Mouse (Mus musculus) left cerebral cortex, postnatal 14 days (tissue): Measurements from ENCODE around the gene Map7d1. TPM values are rescaled to one million over a fixed set of nuclear protein-coding genes. Genes with fewer than 3 reads are reported as not detected.

ENCODE experiments used
- total RNA-seq, 2 experiments: library from RNA; stranded (reverse); gene quantifications; 2 replicates each; pipeline ENCODE4 v1.2.3; 2021

Map7d1 gene
- total RNA-seq, 2 experiments from 2014 or later, result 241 to 264 TPM

Other genes starting within 250 kb of the Map7d1 start
- gene Csf3r, start 231.8 kb downstream of the Map7d1 start, total RNA-seq, result 1 to 10 TPM; 3.3 to 3.7 TPM
- 10 to 100 TPM; 40.7 to 48.7 TPM for gene Mrps15, start 209.4 kb downstream of the Map7d1 start, total RNA-seq
- gene Oscp1, start 197.8 kb downstream of the Map7d1 start, total RNA-seq, result 10 to 100 TPM; 49.7 to 55.3 TPM
- gene Lsm10, start 159.7 kb downstream of the Map7d1 start, total RNA-seq, result 10 to 100 TPM; 14.7 to 15.4 TPM
- 10 to 100 TPM; 26.5 to 28.8 TPM for gene Stk40, start 152.4 kb downstream of the Map7d1 start, total RNA-seq
- 1 to 10 TPM; 6.5 to 7.0 TPM for gene Eva1b, start 108.6 kb downstream of the Map7d1 start, total RNA-seq
- 1 to 10 TPM in 1 of 2 experiments, under 1 TPM in 1; 0.79 to 1.0 TPM for gene Sh3d21, start 92.9 kb downstream of the Map7d1 start, total RNA-seq
- gene Thrap3, start 53.6 kb downstream of the Map7d1 start, total RNA-seq, result 100 to 1,000 TPM; 129 to 147 TPM
- gene Trappc3, start 6.0 kb upstream of the Map7d1 start, total RNA-seq, result 10 to 100 TPM; 82.0 to 85.4 TPM
- gene Col8a2, start 30.4 kb upstream of the Map7d1 start, total RNA-seq, result 1 to 10 TPM; 2.9 to 3.4 TPM
- 10 to 100 TPM; 25.3 to 26.8 TPM for gene Adprhl2, start 65.4 kb upstream of the Map7d1 start, total RNA-seq
- 1 to 10 TPM; 1.9 to 2.5 TPM for gene Tekt2, start 69.3 kb upstream of the Map7d1 start, total RNA-seq
- gene Ago3, start 173.2 kb upstream of the Map7d1 start, total RNA-seq, result 10 to 100 TPM; 27.9 to 33.5 TPM
- 10 to 100 TPM; 49.4 to 52.1 TPM for gene Ago1, start 212.2 kb upstream of the Map7d1 start, total RNA-seq